Mouse (Mus musculus): ENCODE measurements around the gene Prss2. TPM values are rescaled to one million over a fixed set of nuclear protein-coding genes. Genes with fewer than 3 reads are reported as not detected.

Prss2 gene
- polyA plus RNA-seq, 1 experiment from 2014 or later: not detected

DNA sequence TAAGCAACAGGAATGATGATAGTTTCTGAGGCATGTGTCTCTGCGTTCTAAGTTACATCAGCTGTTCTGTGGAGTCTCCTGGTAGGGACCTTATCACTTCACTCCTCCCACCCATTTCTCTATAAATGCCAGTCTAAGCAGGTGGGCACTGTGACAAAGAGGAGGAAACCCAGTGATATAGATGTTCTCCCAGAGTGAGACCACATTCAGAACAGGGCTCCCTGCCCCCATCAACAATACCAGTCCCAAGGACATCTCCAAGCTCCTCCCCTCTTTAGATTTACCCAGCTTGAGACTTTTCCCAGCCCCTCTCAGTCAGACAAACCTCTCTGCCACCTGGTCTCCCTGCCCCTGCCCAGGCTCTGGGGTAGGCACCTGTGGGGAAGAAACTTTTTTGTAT lies 20.2 kb downstream of the Prss2 start:
- WGBS: 70% methylated on average over 1 of the region's 1 CpGs
- Histone ChIP-seq H3K36me3 (no peaks in the 10 kb centered on the region), H3K9me3 (no peaks in the 10 kb centered on the region), H3K4me2 (no peak overlapping the region), H3K27me3 (peaks cover 23% of the 10 kb centered on the region), H3K4me3 (no peak overlapping the region), H3K4me1 (replicated peaks) (peaks cover 22% of the 10 kb centered on the region), H3K27ac (replicated peaks) (no peak overlapping the region), H3K9ac (no peak overlapping the region)
- ATAC-seq (ENCODE audit: low read depth): no peak

DNA sequence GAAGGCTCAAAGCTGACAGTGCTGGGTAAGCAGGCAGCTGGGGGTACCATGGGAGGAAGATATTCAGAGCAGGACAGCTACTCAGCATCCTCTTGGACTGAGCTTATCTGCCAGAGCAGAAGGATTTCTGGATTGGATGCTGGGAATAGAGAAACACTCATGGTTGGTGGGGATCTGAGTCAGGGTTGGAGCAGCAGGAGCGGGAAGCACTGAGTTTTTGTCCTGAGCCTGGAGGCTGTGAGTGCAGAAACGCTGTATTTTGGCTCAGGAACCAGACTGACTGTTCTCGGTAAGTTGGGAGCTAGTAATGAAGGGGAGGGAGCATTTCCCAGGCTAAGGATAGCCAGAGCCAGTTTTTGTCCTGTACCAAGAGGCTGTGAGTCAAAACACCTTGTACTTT lies 21.4 kb downstream of the Prss2 start:
- no peaks in the 10 kb centered on the region for H3K36me3 ChIP-seq
- H3K27me3 ChIP-seq: peaks cover 23% of the 10 kb centered on the region
- WGBS: 30% methylated on average over 3 of the region's 3 CpGs
- ATAC-seq (ENCODE audit: low read depth): no peak
- peak overlapping the region; percentile 55 for H3K4me2 ChIP-seq
- no peaks in the 10 kb centered on the region for H3K9me3 ChIP-seq
- H3K4me1 ChIP-seq (replicated peaks): peaks cover 22% of the 10 kb centered on the region
- peak overlapping the region; percentile 22 for H3K4me3 ChIP-seq
- no peak overlapping the region for H3K27ac ChIP-seq (replicated peaks)
- no peak overlapping the region for H3K9ac ChIP-seq

DNA sequence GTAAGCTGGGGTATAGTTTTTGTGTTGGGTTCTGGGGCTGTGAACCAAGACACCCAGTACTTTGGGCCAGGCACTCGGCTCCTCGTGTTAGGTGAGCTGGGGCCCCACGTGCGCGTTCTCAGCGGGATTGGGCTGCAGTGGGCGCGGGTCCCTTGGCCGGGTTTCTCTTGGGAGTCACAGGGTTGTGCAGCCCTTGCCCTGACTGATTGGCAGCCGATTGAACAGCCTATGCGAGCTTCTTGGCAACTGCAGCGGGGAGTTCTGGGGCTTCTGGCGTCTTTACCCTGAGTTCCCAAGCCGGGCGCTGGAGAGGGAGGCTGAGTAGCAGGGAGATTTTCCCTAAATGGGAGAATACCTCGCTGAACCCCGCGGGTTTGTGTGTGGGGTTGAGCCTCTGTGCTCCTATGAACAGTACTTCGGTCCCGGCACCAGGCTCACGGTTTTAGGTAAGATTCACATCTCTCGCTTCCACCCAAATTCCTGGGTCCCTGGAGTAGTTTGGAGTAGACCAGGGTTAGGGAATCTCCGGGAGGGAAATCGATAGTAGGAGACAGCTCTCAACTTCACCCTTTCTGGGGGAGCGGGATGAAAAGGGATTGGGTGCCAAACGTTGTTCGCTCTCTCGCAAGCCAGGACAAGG lies 21.9 kb downstream of the Prss2 start:
- peak; percentile 68 for ATAC-seq (ENCODE audit: low read depth)
- peaks cover 23% of the 10 kb centered on the region for H3K27me3 ChIP-seq
- H3K4me2 ChIP-seq: peak overlapping the region; percentile 55
- H3K9me3 ChIP-seq: no peaks in the 10 kb centered on the region
- peak overlapping the region; percentile 41 for H3K9ac ChIP-seq
- 11% methylated on average over 28 of the region's 28 CpGs for WGBS
- H3K36me3 ChIP-seq: no peaks in the 10 kb centered on the region
- peak overlapping the region; percentile 22 for H3K4me3 ChIP-seq
- H3K4me1 ChIP-seq (replicated peaks): peaks cover 22% of the 10 kb centered on the region
- H3K27ac ChIP-seq (replicated peaks): no peak overlapping the region

DNA sequence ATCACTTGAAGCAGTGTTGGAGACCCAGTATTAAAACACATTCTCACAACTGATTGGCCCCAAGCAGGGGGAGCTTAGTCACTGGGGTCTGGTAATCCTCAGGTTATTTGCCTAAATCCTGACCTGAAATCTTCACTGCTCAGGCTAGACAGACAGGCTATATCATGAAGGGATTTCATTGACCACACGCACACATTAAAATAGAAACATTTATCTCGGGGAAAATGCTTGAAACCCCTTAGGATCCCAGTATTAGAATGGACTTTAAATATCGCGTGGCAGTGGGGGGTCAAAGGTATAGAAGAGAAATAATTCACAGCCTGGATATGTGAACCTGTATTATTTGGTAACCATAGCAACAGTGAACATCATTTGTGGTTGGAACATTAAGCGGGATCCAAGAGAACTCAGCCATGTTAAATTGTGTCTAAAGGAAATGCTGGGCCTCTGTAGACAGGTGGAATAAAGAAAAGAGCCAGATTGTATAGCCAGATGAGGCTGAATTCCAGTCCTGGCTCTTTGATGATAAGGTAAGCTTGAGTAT lies 22.9 kb downstream of the Prss2 start:
- H3K4me1 ChIP-seq (replicated peaks): peaks cover 22% of the 10 kb centered on the region
- no peaks in the 10 kb centered on the region for H3K9me3 ChIP-seq
- no peak overlapping the region for H3K9ac ChIP-seq
- H3K4me2 ChIP-seq: peak overlapping the region; percentile 55; the same call in 1 of the 2 replicates
- no peak overlapping the region for H3K4me3 ChIP-seq
- peak; percentile 71; the same call in 1 of the 2 replicates for ATAC-seq (ENCODE audit: low read depth)
- no peaks in the 10 kb centered on the region for H3K36me3 ChIP-seq
- H3K27ac ChIP-seq (replicated peaks): no peak overlapping the region; the same call in 1 of the 2 replicates
- WGBS: 48% methylated on average over 5 of the region's 5 CpGs
- H3K27me3 ChIP-seq: peaks cover 23% of the 10 kb centered on the region

DNA sequence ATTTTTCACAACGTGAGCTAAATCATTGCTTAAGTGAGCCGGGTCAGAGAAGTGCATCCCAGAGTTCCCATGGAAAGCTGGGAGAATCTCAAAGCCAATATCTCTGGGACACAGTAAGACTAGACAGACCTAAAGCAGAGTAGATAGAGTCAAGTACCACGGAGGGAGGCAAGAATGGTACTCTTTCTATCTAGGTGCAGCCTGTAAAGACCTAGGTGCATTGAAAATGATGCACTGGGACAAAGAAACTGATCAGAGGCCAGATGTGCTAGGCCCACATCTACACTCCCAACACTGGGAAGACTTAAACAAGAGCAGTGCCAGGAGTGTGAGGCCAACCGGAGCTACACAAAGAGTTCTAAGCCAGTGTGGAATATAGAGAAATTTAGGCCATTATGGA lies 23.7 kb downstream of the Prss2 start:
- no peak overlapping the region for H3K9ac ChIP-seq
- H3K4me2 ChIP-seq: no peak overlapping the region
- no peak overlapping the region for H3K27ac ChIP-seq (replicated peaks)
- H3K36me3 ChIP-seq: no peaks in the 10 kb centered on the region
- H3K9me3 ChIP-seq: no peaks in the 10 kb centered on the region
- H3K4me1 ChIP-seq (replicated peaks): peaks cover 22% of the 10 kb centered on the region
- ATAC-seq (ENCODE audit: low read depth): no peak
- WGBS: 79% methylated on average over 4 of the region's 4 CpGs
- peaks cover 23% of the 10 kb centered on the region for H3K27me3 ChIP-seq
- H3K4me3 ChIP-seq: no peak overlapping the region

DNA sequence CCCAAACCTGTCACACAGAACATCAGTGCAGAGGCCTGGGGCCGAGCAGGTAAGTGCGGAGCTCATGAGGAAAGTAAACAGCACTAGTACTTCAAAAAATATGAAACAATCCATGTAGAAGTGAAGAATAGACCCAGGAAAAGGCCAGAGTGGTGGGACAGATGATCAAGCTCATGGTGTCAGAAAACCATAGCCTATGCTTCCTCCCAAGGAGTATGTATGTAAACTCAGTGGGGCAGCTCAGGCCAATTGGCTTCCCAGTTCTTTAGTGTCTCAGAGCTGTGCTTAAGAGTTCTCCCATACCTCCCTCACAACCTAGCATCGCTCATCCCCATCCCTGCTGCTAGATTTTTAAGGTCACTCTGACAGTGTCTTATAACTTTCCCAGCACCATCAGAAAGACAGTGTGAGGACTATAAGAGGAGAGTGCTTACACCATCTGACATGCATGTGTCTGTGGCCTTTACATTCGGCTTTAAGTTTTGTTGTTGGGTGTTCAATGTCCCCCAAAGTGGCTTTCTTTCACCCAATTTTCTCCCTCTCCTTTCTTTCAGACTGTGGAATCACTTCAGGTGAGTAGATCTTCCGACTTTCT lies 25.6 kb downstream of the Prss2 start:
- no peaks in the 10 kb centered on the region for H3K9me3 ChIP-seq
- 89% methylated on average over 5 of the region's 5 CpGs for WGBS
- no peak overlapping the region for H3K9ac ChIP-seq
- H3K27me3 ChIP-seq: peaks cover 23% of the 10 kb centered on the region
- no peak overlapping the region for H3K4me2 ChIP-seq
- H3K27ac ChIP-seq (replicated peaks): no peak overlapping the region
- H3K4me3 ChIP-seq: no peak overlapping the region
- no peak for ATAC-seq (ENCODE audit: low read depth)
- no peaks in the 10 kb centered on the region for H3K36me3 ChIP-seq
- H3K4me1 ChIP-seq (replicated peaks): peaks cover 22% of the 10 kb centered on the region

DNA sequence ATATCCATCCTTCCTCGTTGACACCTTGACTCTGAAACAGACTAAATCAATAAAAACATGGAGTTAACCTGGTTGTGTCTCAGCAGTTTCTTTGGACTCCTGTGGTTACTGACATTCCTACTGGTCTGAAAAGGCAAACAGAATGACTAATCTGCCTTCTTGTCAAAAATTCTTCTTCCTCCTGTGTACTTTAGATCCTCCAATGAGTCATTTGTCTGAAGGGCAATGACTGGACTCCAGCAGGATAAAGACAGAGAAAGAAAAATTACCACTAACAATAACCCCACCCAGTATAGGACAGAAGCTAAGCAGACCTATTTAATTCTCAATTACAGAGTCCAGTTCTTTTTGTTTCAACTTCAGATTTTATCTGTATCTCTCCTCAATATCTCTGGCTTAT lies 26.7 kb downstream of the Prss2 start:
- 61% methylated on average over 1 of the region's 1 CpGs for WGBS
- no peak overlapping the region for H3K27ac ChIP-seq (replicated peaks)
- no peaks in the 10 kb centered on the region for H3K36me3 ChIP-seq
- H3K27me3 ChIP-seq: 0 out of 2 replicates have a peak, but pooled peaks cover 14% of the 10 kb centered on the region
- H3K9ac ChIP-seq: no peak overlapping the region
- no peaks in the 10 kb centered on the region for H3K9me3 ChIP-seq
- H3K4me1 ChIP-seq (replicated peaks): peaks cover 20% of the 10 kb centered on the region
- H3K4me3 ChIP-seq: no peak overlapping the region
- ATAC-seq (ENCODE audit: low read depth): no peak
- no peak overlapping the region for H3K4me2 ChIP-seq

DNA sequence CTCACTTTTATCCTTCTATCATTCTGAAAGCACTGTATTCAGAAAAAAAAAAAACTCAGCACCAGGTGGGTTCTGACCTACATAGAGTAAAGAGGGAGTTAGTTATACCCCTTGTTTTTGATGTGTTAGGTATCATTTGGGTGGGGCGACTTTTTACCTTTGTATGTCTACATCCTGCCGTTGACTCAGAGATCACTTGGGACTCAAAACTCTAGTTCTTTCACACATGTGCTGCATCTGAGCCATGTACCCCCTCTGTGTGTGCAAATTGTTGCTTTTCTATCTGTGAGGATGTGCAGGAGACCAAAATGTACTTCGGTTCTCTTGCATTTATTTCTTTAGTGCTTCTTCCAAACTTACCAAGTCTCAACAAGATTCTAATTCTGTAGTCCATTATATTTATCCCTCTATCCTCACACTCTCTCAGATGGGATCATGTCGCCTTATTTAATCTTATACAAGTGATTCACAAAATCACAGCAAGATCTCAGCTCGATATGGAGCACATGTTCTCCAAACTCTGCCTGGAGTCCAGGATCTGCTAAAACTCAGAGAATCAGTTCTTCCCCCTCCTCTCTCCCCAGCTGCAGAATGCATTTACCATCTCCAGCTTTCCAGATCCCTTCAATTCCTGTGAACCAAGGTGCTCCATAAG lies 31.9 kb downstream of the Prss2 start:
- ATAC-seq (ENCODE audit: low read depth): no peak
- no peak overlapping the region for H3K4me3 ChIP-seq
- no peaks in the 10 kb centered on the region for H3K9me3 ChIP-seq
- no peak overlapping the region for H3K27ac ChIP-seq (replicated peaks)
- 86% methylated on average over 5 of the region's 5 CpGs for WGBS
- no peak overlapping the region for H3K9ac ChIP-seq
- H3K4me1 ChIP-seq (replicated peaks): no peaks in the 10 kb centered on the region
- H3K27me3 ChIP-seq: no peaks in the 10 kb centered on the region
- no peaks in the 10 kb centered on the region for H3K36me3 ChIP-seq
- no peak overlapping the region for H3K4me2 ChIP-seq

DNA sequence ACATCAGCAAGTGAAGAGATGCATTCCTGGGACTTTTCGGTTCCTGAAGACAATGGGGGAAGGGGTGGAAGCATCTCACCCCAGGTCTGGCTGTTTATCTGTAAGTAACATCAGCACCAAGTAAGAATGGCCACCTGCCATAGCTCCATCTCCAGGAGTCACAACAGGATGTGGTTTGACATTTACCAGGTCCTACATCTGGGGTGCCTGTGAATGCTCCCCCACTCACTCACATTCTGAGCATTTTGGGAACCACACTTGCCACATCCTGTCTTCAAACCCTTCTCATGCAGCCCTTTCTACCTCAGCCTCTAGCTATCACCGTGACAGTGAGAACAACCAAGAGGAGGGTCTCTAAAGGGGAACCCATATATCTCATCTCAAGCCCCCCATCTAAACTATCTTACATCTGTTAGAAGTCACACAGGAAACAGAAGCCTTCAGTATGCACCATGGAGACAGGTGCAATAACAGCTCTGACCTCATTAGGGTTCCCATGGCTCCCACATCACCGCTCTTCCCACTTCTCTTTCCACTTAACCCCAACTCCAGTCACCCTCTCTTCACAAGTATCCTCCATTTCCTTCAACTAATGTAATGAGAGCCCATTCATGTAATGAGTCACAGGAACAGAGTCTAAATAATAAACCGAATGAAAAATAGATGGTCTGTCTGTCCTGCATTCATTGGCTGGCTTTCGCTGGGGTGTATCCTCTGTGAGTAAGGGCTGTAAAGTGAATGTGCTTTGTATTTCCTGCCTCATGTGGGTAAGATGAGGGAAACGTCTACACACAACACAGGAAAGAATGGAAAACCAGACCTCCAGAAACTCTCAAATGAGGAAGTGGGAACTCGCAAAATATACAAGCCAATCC lies 32.9 kb downstream of the Prss2 start:
- Histone ChIP-seq H3K9ac (no peak overlapping the region), H3K4me3 (no peak overlapping the region), H3K27me3 (no peaks in the 10 kb centered on the region), H3K27ac (replicated peaks) (no peak overlapping the region), H3K4me1 (replicated peaks) (no peaks in the 10 kb centered on the region), H3K36me3 (no peaks in the 10 kb centered on the region), H3K9me3 (no peaks in the 10 kb centered on the region), H3K4me2 (no peak overlapping the region)
- 87% methylated on average over 7 of the region's 7 CpGs for WGBS
- no peak for ATAC-seq (ENCODE audit: low read depth)

DNA sequence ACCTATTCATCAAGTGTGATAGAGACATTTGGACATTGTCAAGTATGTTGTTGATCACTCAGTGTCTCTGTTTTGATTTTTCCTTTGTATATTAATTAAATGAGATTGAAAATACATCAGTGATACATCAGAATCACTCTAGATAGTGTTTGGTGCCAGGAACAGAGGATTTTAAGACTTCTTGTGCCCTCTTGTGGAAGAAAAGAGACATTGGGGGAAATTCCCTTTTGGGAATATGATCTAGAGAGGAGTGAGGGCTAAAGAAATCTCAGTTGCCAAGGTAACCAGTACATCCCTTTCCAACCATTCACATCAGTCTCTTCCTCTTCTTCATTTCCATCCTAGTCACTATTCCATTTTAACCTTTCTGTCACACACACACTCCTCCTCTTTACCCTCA lies 34.8 kb downstream of the Prss2 start:
- no peak overlapping the region for H3K9ac ChIP-seq
- no peaks in the 10 kb centered on the region for H3K36me3 ChIP-seq
- H3K4me3 ChIP-seq: no peak overlapping the region
- H3K27ac ChIP-seq (replicated peaks): no peak overlapping the region
- no peaks in the 10 kb centered on the region for H3K9me3 ChIP-seq
- ATAC-seq (ENCODE audit: low read depth): no peak
- no peaks in the 10 kb centered on the region for H3K4me1 ChIP-seq (replicated peaks)
- H3K27me3 ChIP-seq: no peaks in the 10 kb centered on the region
- no peak overlapping the region for H3K4me2 ChIP-seq

DNA sequence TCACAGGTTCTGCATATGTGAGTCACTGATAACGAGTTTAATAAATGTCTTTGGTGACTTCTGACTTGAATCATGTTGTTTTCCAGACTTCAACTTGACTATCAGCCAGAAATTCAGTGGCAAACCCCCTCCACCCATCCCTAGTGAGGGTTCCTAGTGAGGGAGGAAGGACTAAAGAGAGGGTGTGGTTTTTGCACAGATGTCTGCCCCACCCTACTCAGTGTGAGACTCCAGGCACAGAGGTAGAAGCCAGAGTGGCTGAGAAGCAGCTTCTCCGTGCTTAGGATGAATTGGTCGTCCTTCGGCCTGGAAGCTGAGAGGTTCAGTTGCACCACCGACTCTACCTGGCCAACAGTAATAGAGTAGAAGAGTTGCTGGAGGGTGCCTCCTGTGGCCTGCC lies 35.9 kb downstream of the Prss2 start:
- H3K27me3 ChIP-seq: no peaks in the 10 kb centered on the region
- no peaks in the 10 kb centered on the region for H3K36me3 ChIP-seq
- no peaks in the 10 kb centered on the region for H3K4me1 ChIP-seq (replicated peaks)
- WGBS: 83% methylated on average over 5 of the region's 5 CpGs
- ATAC-seq (ENCODE audit: low read depth): no peak
- H3K27ac ChIP-seq (replicated peaks): no peak overlapping the region
- H3K4me3 ChIP-seq: no peak overlapping the region
- H3K4me2 ChIP-seq: no peak overlapping the region
- H3K9ac ChIP-seq: no peak overlapping the region
- H3K9me3 ChIP-seq: no peaks in the 10 kb centered on the region

DNA sequence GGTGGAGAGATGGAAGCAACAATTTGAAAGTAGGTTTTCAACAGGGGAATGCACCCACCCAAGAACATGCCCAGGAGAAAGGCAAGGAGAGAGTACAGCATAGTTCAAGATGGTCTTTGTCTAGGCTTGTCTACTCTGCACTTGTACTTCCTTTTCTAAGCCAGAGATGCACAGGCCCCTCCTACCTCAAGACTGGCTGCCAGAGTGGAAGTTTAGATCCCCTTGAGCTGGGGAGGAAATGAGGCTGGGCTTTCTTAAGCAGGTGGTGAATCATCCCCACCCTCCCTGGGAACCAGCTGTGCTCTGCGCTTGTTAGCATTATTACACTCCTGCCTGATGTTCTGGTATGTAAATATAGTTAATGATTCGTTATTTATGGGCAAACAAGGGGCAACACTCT lies 36.7 kb downstream of the Prss2 start:
- Histone ChIP-seq H3K9me3 (no peaks in the 10 kb centered on the region), H3K9ac (no peak overlapping the region), H3K4me1 (replicated peaks) (no peaks in the 10 kb centered on the region), H3K27ac (replicated peaks) (no peak overlapping the region), H3K4me3 (no peak overlapping the region), H3K36me3 (no peaks in the 10 kb centered on the region), H3K27me3 (no peaks in the 10 kb centered on the region), H3K4me2 (no peak overlapping the region)
- no peak for ATAC-seq (ENCODE audit: low read depth)
- WGBS: 45% methylated on average over 2 of the region's 2 CpGs

Measured in neural tube, embryonic 13.5 days (tissue).